Mouse (Mus musculus) urinary bladder, adult 18-20 months (tissue): ENCODE measurements around the gene Adora2a.
"Not testable (repeated sequence)": the region's sequence is repeated elsewhere in the genome, so short reads cannot be mapped to it uniquely, and the experiment has no call there.

Experiments used
- DNase-seq, 2 experiments: peaks; one replicate each; pipeline ENCODE4 v3.0.0; 2022; ENCODE audit warnings: low spot score in 2 of 2, mixed read lengths in 2 of 2

Adora2a gene

GRCm38 (mm10) chr10:75314190-75314980 lies 2.3 kb upstream of the Adora2a start:
- DNase-seq, result peak in 1 of 2 experiments; percentile 42

GRCm38 (mm10) chr10:75315756-75316155 lies 921 bp upstream of the Adora2a start:
- DNase-seq, result no peak

- no peak for DNase-seq
Observed at GRCm38 (mm10) chr10:75316472-75316871, 205 bp upstream of the Adora2a start.

GRCm38 (mm10) chr10:75316908-75317761 lies 458 bp downstream of the Adora2a start:
- DNase-seq, result peak in 1 of 2 experiments; percentile 65

- DNase-seq, result no peak
Observed at GRCm38 (mm10) chr10:75318206-75318605, 1.5 kb downstream of the Adora2a start.

GRCm38 (mm10) chr10:75320321-75320720 lies 3.6 kb downstream of the Adora2a start:
- DNase-seq, result no peak

- DNase-seq, result no peak
Observed at GRCm38 (mm10) chr10:75322966-75323365, 6.3 kb downstream of the Adora2a start.

GRCm38 (mm10) chr10:75323986-75324385 lies 7.3 kb downstream of the Adora2a start:
- no peak for DNase-seq

- no peak for DNase-seq
Observed at GRCm38 (mm10) chr10:75324391-75324790, 7.7 kb downstream of the Adora2a start.

GRCm38 (mm10) chr10:75325821-75326220 lies 9.1 kb downstream of the Adora2a start:
- DNase-seq, result no peak

- peak in 1 of 2 experiments; percentile 50 for DNase-seq
Observed at GRCm38 (mm10) chr10:75326553-75326952, 9.9 kb downstream of the Adora2a start.

- DNase-seq, result no peak
Observed at GRCm38 (mm10) chr10:75327081-75327480, 10.4 kb downstream of the Adora2a start.

GRCm38 (mm10) chr10:75328201-75328704 lies 11.6 kb downstream of the Adora2a start:
- DNase-seq, result no peak

- no peak for DNase-seq
Observed at GRCm38 (mm10) chr10:75332268-75332667, 15.6 kb downstream of the Adora2a start.

- no peak for DNase-seq
Observed at GRCm38 (mm10) chr10:75333176-75333776, 16.6 kb downstream of the Adora2a start.

GRCm38 (mm10) chr10:75334175-75334574 lies 17.5 kb downstream of the Adora2a start:
- DNase-seq, result no peak

- DNase-seq, result no peak
Observed at GRCm38 (mm10) chr10:75335075-75335474, 18.4 kb downstream of the Adora2a start.

GRCm38 (mm10) chr10:75337231-75337630 lies 20.6 kb downstream of the Adora2a start:
- no peak for DNase-seq

GRCm38 (mm10) chr10:75338852-75339251 lies 22.2 kb downstream of the Adora2a start:
- no peak for DNase-seq

- no peak for DNase-seq
Observed at GRCm38 (mm10) chr10:75339377-75339776, 22.7 kb downstream of the Adora2a start.

- no peak for DNase-seq
Observed at GRCm38 (mm10) chr10:75341936-75342335, 25.3 kb downstream of the Adora2a start.

GRCm38 (mm10) chr10:75344563-75344962 lies 27.9 kb downstream of the Adora2a start:
- DNase-seq, result not testable (repeated sequence)
